Mouse (Mus musculus): ENCODE data around the gene Calm3.

DNA sequence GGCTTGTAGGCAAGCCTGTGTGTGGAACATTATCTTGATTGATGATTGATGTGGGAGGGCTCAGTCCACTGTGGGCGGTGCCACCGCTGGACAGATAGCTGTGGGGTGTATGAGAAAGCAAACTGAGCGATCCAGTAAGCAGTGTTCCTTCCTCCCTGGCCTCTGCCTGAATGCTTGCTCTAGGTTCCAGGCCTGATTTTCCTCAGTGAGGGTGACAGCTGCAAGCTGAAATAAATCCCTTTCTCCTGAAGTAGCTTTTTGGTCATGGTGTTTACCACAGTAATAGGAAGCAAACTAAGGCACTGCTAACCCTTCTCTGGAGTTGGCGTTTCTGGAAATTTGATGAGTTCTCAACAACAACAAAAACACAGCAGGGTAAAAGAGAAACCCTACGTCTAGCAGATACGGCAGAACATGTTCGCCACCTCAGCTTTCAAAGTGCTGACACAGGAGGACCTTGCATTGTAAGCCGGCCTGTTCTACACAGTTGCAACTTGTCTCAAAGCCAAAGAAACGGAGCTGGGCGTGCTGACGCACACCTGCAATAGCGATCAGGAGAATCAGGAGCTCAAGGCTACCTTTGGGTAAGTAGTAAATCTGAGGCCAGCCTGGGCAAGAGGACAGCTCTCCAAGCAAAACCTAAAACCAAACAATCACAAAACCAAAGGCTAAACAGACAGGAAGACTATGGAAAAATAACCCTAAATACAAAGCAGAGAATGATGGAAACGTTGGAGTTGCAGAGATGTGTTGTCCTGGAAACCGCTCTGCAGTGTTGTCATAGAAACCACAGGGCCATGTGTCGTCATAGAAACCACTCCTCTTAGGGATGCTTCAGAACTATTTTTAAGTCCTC lies 32.7 kb upstream of the Calm3 start:
- TF ChIP-seq EP300 (IDR thresholded peaks at IDR 0.05; ENCODE audit: low read depth): no peak
- TF ChIP-seq CTCF (IDR thresholded peaks at IDR 0.05; ENCODE audit: low read depth): no peak
